Mouse (Mus musculus): ENCODE results near the gene Prrt1.
A peak's percentile ranks its signal among the peaks of the same experiment; 100 is the strongest.

The Prrt1 gene

GRCm38 (mm10) chr17:34674524-34675204, 45.3 kb downstream of the Prrt1 start:
- no peak for DNase-seq

DNA sequence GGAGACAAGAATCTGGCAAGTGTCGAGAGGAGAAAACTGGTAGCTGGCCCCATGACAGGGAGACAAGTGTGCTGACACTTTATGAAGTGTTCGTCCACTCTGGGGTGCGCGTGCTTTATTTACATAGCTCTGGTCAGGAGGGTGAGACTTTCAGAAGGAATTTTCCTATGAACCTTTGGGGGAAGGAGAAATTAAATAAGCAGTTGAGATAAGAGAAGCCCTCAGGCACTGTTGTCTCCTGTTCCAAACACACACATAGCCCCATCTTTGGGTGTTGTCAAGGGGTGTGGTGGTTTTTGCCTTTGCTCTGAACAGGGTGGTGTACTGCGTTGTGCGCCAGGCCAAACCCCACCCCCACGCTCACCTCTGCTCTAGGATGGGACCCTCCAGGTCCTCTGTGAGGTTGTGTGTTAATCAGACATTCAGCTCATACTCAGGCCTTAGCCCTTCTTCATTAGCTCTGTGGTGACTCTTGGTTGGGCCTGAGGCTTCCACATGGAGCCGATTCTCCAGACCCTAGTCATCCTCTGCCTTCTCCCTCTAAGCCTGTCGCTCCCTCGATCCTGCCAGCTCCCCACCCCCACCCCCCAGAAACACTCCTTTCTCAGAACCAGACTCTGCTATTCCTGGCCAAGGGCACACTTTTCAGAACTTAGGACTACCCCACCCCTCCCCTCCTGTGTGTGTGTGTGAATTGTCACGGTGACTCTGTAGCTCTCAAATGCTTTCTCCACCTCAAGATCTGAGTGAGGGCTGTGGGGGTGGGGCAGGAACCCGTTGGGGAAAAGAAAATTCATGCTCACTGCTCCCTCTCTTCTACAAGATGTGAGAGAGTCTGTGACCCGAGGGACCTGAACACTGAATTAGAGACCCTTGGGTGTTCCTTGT, 46.1 kb downstream of the Prrt1 start:
- peak in 1 of 2 experiments; percentile 22 for DNase-seq

DNA sequence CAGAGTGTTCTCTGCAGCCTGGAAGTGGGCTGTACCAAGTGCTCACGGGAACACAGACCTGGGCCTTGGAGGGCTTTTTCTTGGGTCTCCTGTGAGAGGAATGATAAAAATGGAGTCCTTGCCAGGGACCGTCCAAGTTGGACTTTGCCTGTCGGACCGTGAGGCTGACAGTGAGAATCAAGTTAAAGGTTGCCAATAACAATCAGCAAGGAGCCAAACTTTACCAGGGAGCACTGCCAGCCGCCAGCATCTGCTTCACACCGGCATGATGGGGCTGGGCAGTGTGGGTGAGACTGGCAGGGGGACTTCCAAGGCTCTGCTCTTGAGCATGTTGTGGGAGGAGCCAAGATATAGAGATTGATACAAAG, 46.7 kb downstream of the Prrt1 start:
- DNase-seq, result peak in 1 of 2 experiments; percentile 64

GRCm38 (mm10) chr17:34676671-34677070, 47.3 kb downstream of the Prrt1 start:
- no peak for DNase-seq

DNA sequence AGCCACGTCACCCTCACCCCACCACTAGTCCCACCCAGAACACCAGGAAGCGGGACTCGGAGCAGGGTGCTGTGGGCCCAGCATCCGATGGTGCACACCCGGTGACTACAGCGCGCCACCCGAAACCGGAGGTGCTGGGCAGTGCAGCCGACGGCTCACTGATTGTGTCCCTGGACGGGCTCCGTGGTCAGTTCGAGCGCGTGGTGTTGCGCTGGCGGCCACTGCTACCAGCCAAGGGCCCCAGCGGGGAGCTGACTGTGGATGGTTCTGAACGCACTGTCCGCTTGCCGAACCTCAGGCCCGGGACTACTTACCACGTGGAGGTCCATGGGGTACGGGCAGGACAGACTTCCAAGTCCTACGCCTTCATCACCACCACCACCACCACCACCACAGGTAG, 50.9 kb downstream of the Prrt1 start:
- DNase-seq, result no peak

DNA sequence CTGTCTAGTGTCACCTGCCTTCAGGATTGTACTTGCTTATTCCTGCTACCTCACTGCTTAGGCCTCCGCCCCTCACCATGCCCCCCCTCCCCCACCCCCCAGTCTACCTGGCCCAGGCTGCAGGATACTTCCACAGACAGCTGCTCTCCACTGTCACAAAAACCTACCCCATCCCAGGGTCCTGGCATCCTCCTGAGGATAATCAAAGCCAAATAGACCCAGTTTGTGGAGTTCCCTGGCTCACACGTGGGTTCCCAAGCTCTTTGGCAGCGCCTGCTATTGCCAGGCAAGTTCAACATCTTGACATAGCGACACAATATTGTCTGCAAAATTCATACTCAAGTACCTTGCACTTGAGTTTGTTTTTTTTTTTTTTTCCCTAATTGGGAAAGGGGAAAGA, 51.3 kb downstream of the Prrt1 start:
- DNase-seq, result no peak

GRCm38 (mm10) chr17:34681132-34681571, 51.8 kb downstream of the Prrt1 start:
- peak; percentile 57 to 84 for DNase-seq

DNA sequence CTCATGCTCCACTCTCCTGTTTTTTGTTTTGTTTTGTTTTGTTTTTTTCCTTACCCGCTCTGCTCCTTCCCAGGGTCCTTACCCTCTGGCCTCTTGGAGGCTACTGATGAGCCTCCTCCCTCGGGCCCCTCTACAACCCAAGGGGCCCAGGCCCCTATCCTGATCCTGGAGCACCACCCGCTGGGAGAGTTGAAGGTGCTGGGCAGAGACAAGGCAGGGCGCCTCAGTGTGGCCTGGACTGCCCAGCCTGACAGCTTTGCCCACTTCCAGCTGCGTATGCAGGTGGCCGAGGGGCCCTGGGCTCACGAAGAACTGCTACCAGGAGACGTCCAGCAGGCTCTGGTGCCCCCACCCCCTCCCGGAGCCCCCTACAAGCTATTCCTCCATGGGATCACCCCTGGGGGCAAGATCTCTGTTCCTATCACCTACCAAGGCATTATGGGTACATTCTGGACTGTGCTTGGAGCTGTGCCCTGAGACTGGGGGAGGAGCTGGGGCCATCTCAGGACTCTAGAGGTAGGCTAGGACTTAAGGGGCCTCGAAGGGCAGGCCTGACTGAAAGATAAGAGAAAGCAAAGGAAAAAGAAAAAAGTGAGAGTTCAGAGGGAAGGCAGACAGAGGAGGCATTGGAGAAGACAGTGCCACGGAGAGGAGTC, 52.7 kb downstream of the Prrt1 start:
- DNase-seq, result peak; percentile 33 to 60
